Comparison of ENCODE assay signal across 16 mouse cellular contexts in the genomic region with DNA sequence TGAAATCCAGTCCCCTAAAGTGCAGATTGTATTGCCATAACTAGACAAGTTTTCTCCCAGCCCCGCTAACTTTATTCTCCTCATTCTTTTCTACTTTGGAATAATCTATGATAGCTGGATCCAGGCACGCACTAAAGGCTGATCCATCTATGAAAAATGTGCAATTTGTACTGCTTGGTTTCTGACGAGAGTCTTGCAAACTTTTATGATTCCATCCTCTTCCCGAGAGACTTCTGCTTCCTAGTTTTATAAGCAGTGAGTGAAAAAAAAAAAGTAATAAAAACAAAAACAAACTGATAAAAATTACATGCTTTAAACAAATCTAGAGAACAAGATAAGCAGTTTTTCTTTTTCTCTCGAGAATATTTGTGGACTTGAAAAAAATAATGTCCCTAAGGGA.
DNase-seq lines count a peak whose midpoint lies in the region; ATAC-seq lines count a peak whose summit lies in the region.
"Had no signal": no experiment of that assay in that cellular context is flagged by ENCODE, and none has a peak within 500 bp of the region (broad histone marks: within the 10 kb centered on the region; RNA-seq: fewer than 3 reads in every experiment).

No protein-coding gene starts in this region.

- H3K9ac ChIP-seq in heart, embryonic 11.5 days (ENCODE audit: low read depth, low read length): no peak overlapping the region
- H3K9ac ChIP-seq in kidney, embryonic 14.5 days (ENCODE audit: low read depth, low read length): no peak overlapping the region
- H3K9ac ChIP-seq: liver, embryonic 12.5 days; midbrain, embryonic 13.5 days; neural tube, embryonic 15.5 days had no signal

- no peaks in the 10 kb centered on the region for H3K36me3 ChIP-seq in heart, embryonic 11.5 days (ENCODE audit: control insufficient read depth, insufficient read depth, low read length)
- H3K36me3 ChIP-seq in kidney, embryonic 14.5 days (ENCODE audit: control insufficient read depth, insufficient read depth, low read length): no peaks in the 10 kb centered on the region
- H3K36me3 ChIP-seq: liver, embryonic 12.5 days; midbrain, embryonic 13.5 days; neural tube, embryonic 15.5 days had no signal

- H3K27ac ChIP-seq in heart, embryonic 11.5 days (ENCODE audit: low read depth, low read length): no peak overlapping the region
- peak overlapping the region; percentile 73; the same call in 1 of the 2 replicates for H3K27ac ChIP-seq in kidney, embryonic 14.5 days (ENCODE audit: low read depth, low read length)
- H3K27ac ChIP-seq: hindbrain, postnatal 0 days; liver, embryonic 12.5 days; midbrain, embryonic 13.5 days; neural tube, embryonic 15.5 days had no signal

- no peak overlapping the region for H3K4me2 ChIP-seq in heart, embryonic 11.5 days
- H3K4me2 ChIP-seq in kidney, embryonic 14.5 days (replicated peaks; ENCODE audit: low read depth, low read length): no peak overlapping the region
- H3K4me2 ChIP-seq: liver, embryonic 12.5 days; midbrain, embryonic 13.5 days; neural tube, embryonic 15.5 days had no signal

- WGBS in heart, embryonic 11.5 days (ENCODE audit: insufficient replicate concordance): 60% methylated on average over 5 of the region's 5 CpGs
- 57% methylated on average over 5 of the region's 5 CpGs for WGBS in kidney, embryonic 14.5 days

- H3K4me1 ChIP-seq in heart, embryonic 11.5 days (ENCODE audit: control insufficient read depth, insufficient read depth, low read length): no peaks in the 10 kb centered on the region
- H3K4me1 ChIP-seq in kidney, embryonic 14.5 days (ENCODE audit: control insufficient read depth, insufficient read depth, low read length): no peaks in the 10 kb centered on the region
- H3K4me1 ChIP-seq: liver, embryonic 12.5 days; midbrain, embryonic 13.5 days; neural tube, embryonic 15.5 days had no signal

- peak; percentile 33 to 47 for DNase-seq in heart, adult 18-20 months
- DNase-seq in kidney, postnatal 4 days: no peak
- peak; percentile 4 for DNase-seq in lung, postnatal 10 days
- no peak for DNase-seq in lung, postnatal 4 days
- DNase-seq in B cell, adult 2 months: no peak
- no peak for DNase-seq in layer of hippocampus, postnatal 25 days (ENCODE audit: extremely low spot score in 1 of 2, low spot score in 1 of 2)
- DNase-seq: adrenal gland, adult 8-10 months; cerebellum, postnatal 36 days; right cerebral cortex, postnatal 25 days had no signal

- H3K9me3 ChIP-seq in heart, embryonic 11.5 days (replicated peaks; ENCODE audit: control insufficient read depth, low read length): no peaks in the 10 kb centered on the region
- H3K9me3 ChIP-seq in kidney, embryonic 14.5 days (ENCODE audit: control insufficient read depth, low read length): no peaks in the 10 kb centered on the region
- H3K9me3 ChIP-seq: liver, embryonic 12.5 days; midbrain, embryonic 13.5 days; neural tube, embryonic 15.5 days had no signal

- no peaks in the 10 kb centered on the region for H3K27me3 ChIP-seq in heart, embryonic 11.5 days (ENCODE audit: control insufficient read depth, insufficient read depth, low read length)
- no peaks in the 10 kb centered on the region for H3K27me3 ChIP-seq in kidney, embryonic 14.5 days (ENCODE audit: control insufficient read depth, insufficient read depth, low read length)
- H3K27me3 ChIP-seq: liver, embryonic 12.5 days; midbrain, embryonic 13.5 days; neural tube, embryonic 15.5 days had no signal

- ATAC-seq in heart, embryonic 11.5 days (replicated peaks; ENCODE audit: insufficient number of reproducible peaks, low FRiP score, low TSS enrichment): no peak
- no peak for ATAC-seq in kidney, embryonic 14.5 days (ENCODE audit: low FRiP score, low TSS enrichment)
- ATAC-seq: forebrain, embryonic 16.5 days; hindbrain, postnatal 0 days; liver, embryonic 12.5 days; midbrain, embryonic 13.5 days had no signal

- no peak overlapping the region for H3K4me3 ChIP-seq in heart, embryonic 11.5 days (ENCODE audit: low read depth, low read length)
- H3K4me3 ChIP-seq in kidney, embryonic 14.5 days (ENCODE audit: low read length): no peak overlapping the region
- H3K4me3 ChIP-seq: liver, embryonic 12.5 days; midbrain, embryonic 13.5 days; neural tube, embryonic 15.5 days had no signal

Comparison
In these comparisons a context has a peak if more than half of its experiments do, and no peak if none do; other contexts are left out.
1. DNase-seq: peak in heart, adult 18-20 months (2 of 2) and lung, postnatal 10 days (single experiment); none in kidney, postnatal 4 days (0 of 2), lung, postnatal 4 days (0 of 2), B cell, adult 2 months (0 of 2) and layer of hippocampus, postnatal 25 days (0 of 2).